Mouse (Mus musculus) stomach, postnatal 0 days (tissue): ENCODE measurements around the gene Sez6. TPM values are rescaled to one million over a fixed set of nuclear protein-coding genes. Genes with fewer than 3 reads are reported as not detected.

Experiments
- ATAC-seq: fragments of 200-750 bp; cut with Nextera tagmentation; 2 replicates; pipeline ENCODE4 v1.8.0; 2017; ENCODE audit not compliant: low FRiP score, low TSS enrichment
- DNase-seq: peaks from one replicate; pipeline ENCODE4 v3.0.0-alpha.2; 2016; ENCODE audit warnings: low spot score
- H3K27ac ChIP-seq: fragments of 300-500 bp; sonication (generic); replicated peaks from 2 replicates; pipeline ENCODE4 v1.5.1; 2014; ENCODE audit warnings: mild to moderate bottlenecking, control low read depth
- H3K27me3 ChIP-seq: fragments of 300-500 bp; sonication (generic); 2 replicates; pipeline ENCODE4 v1.6.1; 2014; ENCODE audit warnings: low read length; ENCODE audit not compliant: control insufficient read depth, insufficient read depth
- H3K36me3 ChIP-seq: fragments of 300-500 bp; sonication (generic); 2 replicates; pipeline ENCODE4 v1.6.1; 2014; ENCODE audit warnings: low read length, mixed read lengths; ENCODE audit not compliant: control insufficient read depth, insufficient read depth
- H3K4me1 ChIP-seq: fragments of 300-500 bp; sonication (generic); replicated peaks from 2 replicates; pipeline ENCODE4 v1.6.1; 2014; ENCODE audit warnings: antibody characterized with exemption; ENCODE audit not compliant: control insufficient read depth, insufficient read depth
- H3K4me2 ChIP-seq: fragments of 300-500 bp; sonication (generic); replicated peaks from 2 replicates; pipeline ENCODE4 v1.6.1; 2014; ENCODE audit warnings: low read depth, mild to moderate bottlenecking, control low read depth, moderate library complexity
- H3K4me3 ChIP-seq: fragments of 300-500 bp; sonication (generic); 2 replicates; pipeline ENCODE4 v1.5.1; 2014; ENCODE audit warnings: low read depth, low read length, control low read depth
- H3K9ac ChIP-seq: fragments of 300-500 bp; sonication (generic); 2 replicates; pipeline ENCODE4 v1.6.1; 2014; ENCODE audit warnings: mild to moderate bottlenecking, low read length, control low read depth, mixed read lengths
- H3K9me3 ChIP-seq: fragments of 300-500 bp; sonication (generic); 2 replicates; pipeline ENCODE4 v1.6.1; 2016; ENCODE audit warnings: low read length; ENCODE audit not compliant: control insufficient read depth
- CTCF ChIP-seq: IDR thresholded peaks from 2 replicates; pipeline ENCODE4 v1.5.1; 2016; ENCODE audit warnings: antibody characterized with exemption, low read depth, mild to moderate bottlenecking, moderate library complexity
- EP300 ChIP-seq: optimal IDR thresholded peaks from 2 replicates; pipeline ENCODE3; 2016; ENCODE audit warnings: antibody characterized with exemption
- WGBS: fragments of 180-500 bp; shearing (Covaris S2); extraction: QIAGEN DNeasy Blood & Tissue Kit; methylation state at CpG from one replicate; pipeline ENCODE4 v1.1.7; 2014; 5-methylcytosine and 5-hydroxymethylcytosine counted together
- polyA plus RNA-seq: library from polyadenylated mRNA; unstranded; fragments of >200 nt; fragmentation: Nextera tagmentation; extraction: Ambion mirVana; gene quantifications from 2 replicates; pipeline ENCODE4 v1.2.1, GENCODE M21; 2015

Sez6 gene
- polyA plus RNA-seq, 1 experiment from 2014 or later = 1.2 TPM

GRCm38 (mm10) chr11:77975873-77976272, 45.3 kb downstream of the Sez6 start:
- TF ChIP-seq EP300 = no peak
- TF ChIP-seq CTCF = peak; percentile 34; the same call in 1 of the 2 replicates
- no peak overlapping the region for H3K27ac ChIP-seq
- no peaks in the 10 kb centered on the region for H3K36me3 ChIP-seq
- H3K4me3 ChIP-seq = no peak overlapping the region
- H3K27me3 ChIP-seq = no peaks in the 10 kb centered on the region
- ATAC-seq (no peak), DNase-seq (peak; percentile 7)
- H3K9ac ChIP-seq = no peak overlapping the region
- WGBS = 15% methylated on average over 4 of the region's 4 CpGs
- no peak overlapping the region for H3K4me2 ChIP-seq
- H3K9me3 ChIP-seq = no peaks in the 10 kb centered on the region
- no peaks in the 10 kb centered on the region for H3K4me1 ChIP-seq

GRCm38 (mm10) chr11:77978161-77978560, 47.6 kb downstream of the Sez6 start:
- Histone ChIP-seq H3K36me3 (no peaks in the 10 kb centered on the region), H3K9me3 (no peaks in the 10 kb centered on the region), H3K4me2 (no peak overlapping the region), H3K4me1 (no peaks in the 10 kb centered on the region), H3K9ac (no peak overlapping the region), H3K27ac (no peak overlapping the region), H3K27me3 (no peaks in the 10 kb centered on the region), H3K4me3 (no peak overlapping the region)
- TF ChIP-seq CTCF = no peak
- DNase-seq (no peak), ATAC-seq (no peak)
- 87% methylated on average over 6 of the region's 6 CpGs for WGBS

DNA sequence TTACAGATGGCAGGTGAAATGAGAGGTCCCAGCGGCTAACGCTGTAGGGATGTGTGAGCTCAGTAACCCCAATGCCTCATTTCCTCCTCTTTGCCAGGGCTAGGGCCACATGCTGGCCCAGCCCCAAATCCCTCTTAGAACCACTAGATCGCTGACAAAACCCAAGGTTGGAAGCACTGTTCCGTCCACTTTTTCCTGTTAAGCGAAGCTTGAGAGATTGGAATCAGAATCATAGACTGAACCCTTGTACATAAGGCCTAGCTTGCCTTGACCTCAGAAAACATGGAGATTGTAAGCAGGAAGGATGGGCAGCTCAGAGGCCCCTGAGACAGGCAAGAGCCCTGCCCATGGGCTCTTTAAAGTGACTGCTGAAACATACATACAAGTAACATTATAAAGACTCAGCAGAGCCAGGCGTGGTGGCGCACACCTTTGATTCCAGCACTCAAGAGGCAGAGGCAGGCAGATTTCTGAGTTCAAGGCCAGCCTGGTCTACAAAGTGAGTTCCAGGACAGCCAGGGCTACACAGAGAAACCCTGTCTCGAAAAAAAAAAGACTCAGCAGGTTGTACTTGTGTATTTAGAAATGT, 48.7 kb downstream of the Sez6 start:
- Histone ChIP-seq H3K4me2 (no peak overlapping the region), H3K9me3 (no peaks in the 10 kb centered on the region), H3K9ac (no peak overlapping the region), H3K27me3 (no peaks in the 10 kb centered on the region), H3K36me3 (no peaks in the 10 kb centered on the region), H3K27ac (no peak overlapping the region), H3K4me1 (no peaks in the 10 kb centered on the region), H3K4me3 (no peak overlapping the region)
- no peak for TF ChIP-seq EP300
- TF ChIP-seq CTCF = no peak
- DNase-seq (no peak), ATAC-seq (no peak)
- WGBS = 73% methylated on average over 8 of the region's 8 CpGs

DNA sequence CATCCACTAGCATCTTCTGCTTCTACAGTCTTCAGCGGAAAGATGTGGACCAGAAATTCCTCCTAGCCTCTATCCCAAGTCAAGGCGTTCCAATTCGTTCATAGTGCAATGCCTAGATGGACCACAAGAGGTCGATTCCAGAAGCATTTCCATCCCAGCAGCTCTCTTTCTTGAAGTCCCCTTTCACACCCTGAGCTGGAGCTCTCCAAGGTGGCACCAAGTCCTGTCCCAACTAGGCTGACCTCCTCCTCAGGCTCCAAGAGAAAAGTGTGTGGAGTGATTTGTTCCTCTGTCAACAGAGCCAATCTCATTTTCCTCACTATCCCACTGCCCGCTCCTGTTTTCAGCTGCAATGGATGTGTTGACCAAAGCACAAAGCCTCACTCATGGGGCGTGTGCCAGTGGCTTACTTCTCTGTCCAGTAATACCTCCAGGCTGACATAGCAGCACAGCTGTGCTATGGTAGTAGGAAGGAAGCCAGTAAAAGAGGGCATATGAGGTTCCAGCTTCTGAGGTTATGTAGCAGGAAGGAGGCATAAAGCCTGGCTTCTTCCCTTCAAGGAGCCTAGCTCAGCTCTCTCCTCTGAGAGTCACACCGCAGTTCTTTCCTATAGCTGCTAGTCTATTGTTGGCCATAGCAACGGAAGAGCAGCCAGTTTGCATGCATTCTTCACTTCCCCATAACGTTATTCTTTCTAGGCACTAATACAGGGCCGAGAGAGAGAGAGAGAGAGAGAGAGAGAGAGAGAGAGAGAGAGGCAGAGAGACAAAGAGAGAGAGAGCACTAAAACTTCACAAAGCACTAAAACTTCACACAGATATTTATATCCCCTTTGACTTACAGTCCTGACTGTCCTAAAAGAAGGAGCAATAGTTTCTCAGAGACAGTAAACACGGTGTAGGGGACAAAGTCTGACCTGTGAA, 49.9 kb downstream of the Sez6 start:
- WGBS = 31% methylated on average over 11 of the region's 11 CpGs
- Histone ChIP-seq H3K9me3 (no peaks in the 10 kb centered on the region), H3K9ac (no peak overlapping the region), H3K36me3 (no peaks in the 10 kb centered on the region), H3K4me3 (no peak overlapping the region), H3K27ac (no peak overlapping the region), H3K27me3 (no peaks in the 10 kb centered on the region), H3K4me1 (no peaks in the 10 kb centered on the region), H3K4me2 (no peak overlapping the region)
- TF ChIP-seq EP300 (no peak), CTCF (peak; percentile 84)
- ATAC-seq (no peak), DNase-seq (peak; percentile 72)

GRCm38 (mm10) chr11:77981609-77982440, 51.2 kb downstream of the Sez6 start:
- Histone ChIP-seq H3K27me3 (no peaks in the 10 kb centered on the region), H3K4me1 (no peaks in the 10 kb centered on the region), H3K36me3 (no peaks in the 10 kb centered on the region), H3K27ac (peak overlapping the region; percentile 97), H3K9ac (peak overlapping the region; percentile 54), H3K4me2 (peak overlapping the region; percentile 54), H3K9me3 (no peaks in the 10 kb centered on the region), H3K4me3 (peak overlapping the region; percentile 73)
- DNase-seq = peak; percentile 94
- TF ChIP-seq EP300 = peak; percentile 81
- TF ChIP-seq CTCF = 0 out of 2 replicates have a peak, but pooled peaks have one; percentile 1
- peak; percentile 90 for ATAC-seq
- under 1% methylated on average over 29 of the region's 29 CpGs for WGBS
